Comparison of ENCODE assay signal across 28 mouse cellular contexts in genomic region chr2:71696776-71697175, GRCm38 (mm10). TPM values are rescaled to one million over a fixed set of nuclear protein-coding genes. Genes with fewer than 3 reads are reported as not detected.
DNase-seq lines count a peak whose midpoint lies in the region; ATAC-seq and TF ChIP-seq lines count a peak whose summit lies in the region.
"Had no signal": no experiment of that assay in that cellular context is flagged by ENCODE, and none has a peak within 500 bp of the region (broad histone marks: within the 10 kb centered on the region; RNA-seq: fewer than 3 reads in every experiment).

No protein-coding gene starts in this region.

- peaks cover 13% of the 10 kb centered on the region; the same call in 1 of the 2 replicates for H3K4me1 ChIP-seq in intestine, embryonic 14.5 days (replicated peaks; ENCODE audit: control insufficient read depth, insufficient read depth, low read length)
- 0 out of 2 replicates have a peak, but pooled peaks cover 2% of the 10 kb centered on the region for H3K4me1 ChIP-seq in intestine, postnatal 0 days (replicated peaks; ENCODE audit: control insufficient read depth, insufficient read depth, low read length)
- peaks cover 29 to 43% of the 10 kb centered on the region in 2 experiments for H3K4me1 ChIP-seq in CH12.LX (ENCODE audit: control insufficient read depth in 1 of 2, insufficient read depth in 2 of 2)
- H3K4me1 ChIP-seq in stomach, embryonic 15.5 days = 0 out of 2 replicates have a peak, but pooled peaks cover 6% of the 10 kb centered on the region
- peaks cover 7% of the 10 kb centered on the region for H3K4me1 ChIP-seq in hindbrain, embryonic 10.5 days (replicated peaks)

- no peak for TF ChIP-seq CTCF in intestine, postnatal 0 days (IDR thresholded peaks at IDR 0.05; ENCODE audit: low read depth)
- TF ChIP-seq CTCF in CH12.LX (conservative IDR thresholded peaks at IDR 0.05 in 1 of 2, IDR thresholded peaks at IDR 0.05 in 1 of 2; ENCODE audit: low read depth in 2 of 2, low read length in 2 of 2) = no peak

- DNase-seq in intestine, embryonic 14.5 days (ENCODE audit: low spot score) = no peak
- DNase-seq in 3T3-L1 (ENCODE audit: low read depth, low spot score) = peak; percentile 41
- DNase-seq in CH12.LX (ENCODE audit: extremely low read depth) = peak; percentile 37
- DNase-seq in embryo, embryonic 9.5 days (ENCODE audit: extremely low spot score) = no peak
- DNase-seq in hindbrain, embryonic 10.5 days (ENCODE audit: low spot score) = no peak
- no peak for DNase-seq in ovary, postnatal 36 days (ENCODE audit: low spot score)
- DNase-seq: adrenal gland, adult 8-10 months; adrenal gland, postnatal 25 days; cerebellum, adult 11-12 months; cerebellum, adult 8-10 months; cerebellum, postnatal 10 days; cerebellum, postnatal 36 days; embryo, embryonic 11 days; forebrain, postnatal 0 days; gastrocnemius, adult 2 months; gastrocnemius, postnatal 14 days; heart, adult 18-20 months; heart, postnatal 14 days; heart, postnatal 4 days had no signal

- no peak overlapping the region for H3K9ac ChIP-seq in intestine, embryonic 14.5 days (ENCODE audit: low read length)
- no peak overlapping the region for H3K9ac ChIP-seq in intestine, postnatal 0 days (ENCODE audit: low read depth, low read length)
- H3K9ac ChIP-seq in CH12.LX (ENCODE audit: insufficient read depth, low read depth) = no peak overlapping the region
- no peak overlapping the region for H3K9ac ChIP-seq in stomach, embryonic 15.5 days
- H3K9ac ChIP-seq: forebrain, postnatal 0 days; heart, embryonic 13.5 days; hindbrain, embryonic 12.5 days; hindbrain, embryonic 15.5 days; intestine, embryonic 15.5 days had no signal

- H3K4me2 ChIP-seq in intestine, embryonic 14.5 days (ENCODE audit: low read length) = no peak overlapping the region
- H3K4me2 ChIP-seq in intestine, postnatal 0 days (replicated peaks; ENCODE audit: low read depth) = no peak overlapping the region
- H3K4me2 ChIP-seq in CH12.LX (ENCODE audit: insufficient read depth, low read depth, poor library complexity, severe bottlenecking) = no peak overlapping the region
- no peak overlapping the region for H3K4me2 ChIP-seq in stomach, embryonic 15.5 days
- H3K4me2 ChIP-seq: heart, embryonic 13.5 days; hindbrain, embryonic 12.5 days; hindbrain, embryonic 15.5 days; intestine, embryonic 15.5 days had no signal

- no peak for TF ChIP-seq POLR2A in CH12.LX (IDR thresholded peaks at IDR 0.05; ENCODE audit: low read depth, low read length)

- TF ChIP-seq RAD21 in CH12.LX (IDR thresholded peaks at IDR 0.05; ENCODE audit: low read depth, low read length) = no peak

- no peak; the same call in 1 of the 2 replicates for TF ChIP-seq EP300 in CH12.LX (IDR thresholded peaks at IDR 0.05; ENCODE audit: low read length)

- 0 out of 2 replicates have a peak, but pooled peaks cover 4% of the 10 kb centered on the region for H3K9me3 ChIP-seq in intestine, embryonic 14.5 days (ENCODE audit: control insufficient read depth, low read length)
- H3K9me3 ChIP-seq in intestine, postnatal 0 days (ENCODE audit: control insufficient read depth) = no peaks in the 10 kb centered on the region
- peaks cover 9% of the 10 kb centered on the region for H3K9me3 ChIP-seq in CH12.LX (replicated peaks; ENCODE audit: low read length)
- no peaks in the 10 kb centered on the region for H3K9me3 ChIP-seq in stomach, embryonic 15.5 days
- H3K9me3 ChIP-seq in hindbrain, embryonic 10.5 days = 0 out of 2 replicates have a peak, but pooled peaks cover 6% of the 10 kb centered on the region
- H3K9me3 ChIP-seq: G1E; heart, embryonic 10.5 days; heart, embryonic 13.5 days; hindbrain, embryonic 12.5 days; hindbrain, embryonic 15.5 days; intestine, embryonic 15.5 days had no signal

- in situ Hi-C loops in CH12.LX (cut with MboI; ENCODE audit: low pct_ligation_motif_present, low pct_unique_long_range_greater_than_20kb, low sequenced_read_pairs) = no loop called here

- no peaks in the 10 kb centered on the region for H3K36me3 ChIP-seq in intestine, embryonic 14.5 days (ENCODE audit: control insufficient read depth, insufficient read depth, low read length)
- no peaks in the 10 kb centered on the region for H3K36me3 ChIP-seq in intestine, postnatal 0 days (ENCODE audit: control insufficient read depth, insufficient read depth)
- no peaks in the 10 kb centered on the region for H3K36me3 ChIP-seq in CH12.LX (replicated peaks in 1 of 2; ENCODE audit: control insufficient read depth in 1 of 2, insufficient read depth in 1 of 2, low read length in 1 of 2)
- H3K36me3 ChIP-seq in stomach, embryonic 15.5 days = no peaks in the 10 kb centered on the region
- no peaks in the 10 kb centered on the region for H3K36me3 ChIP-seq in hindbrain, embryonic 10.5 days
- H3K36me3 ChIP-seq: G1E; heart, embryonic 13.5 days; hindbrain, embryonic 12.5 days; hindbrain, embryonic 15.5 days; intestine, embryonic 15.5 days had no signal

- H3K27me3 ChIP-seq in intestine, embryonic 14.5 days (replicated peaks; ENCODE audit: control insufficient read depth, insufficient read depth, low read length) = no peaks in the 10 kb centered on the region
- no peaks in the 10 kb centered on the region for H3K27me3 ChIP-seq in intestine, postnatal 0 days (replicated peaks; ENCODE audit: control insufficient read depth, insufficient read depth, low read length)
- no peaks in the 10 kb centered on the region for H3K27me3 ChIP-seq in CH12.LX (replicated peaks)
- no peaks in the 10 kb centered on the region for H3K27me3 ChIP-seq in stomach, embryonic 15.5 days (replicated peaks)
- H3K27me3 ChIP-seq in hindbrain, embryonic 10.5 days (ENCODE audit: insufficient read depth, poor library complexity, severe bottlenecking) = no peaks in the 10 kb centered on the region
- H3K27me3 ChIP-seq: heart, embryonic 13.5 days; hindbrain, embryonic 12.5 days; hindbrain, embryonic 15.5 days; intestine, embryonic 15.5 days had no signal

- no peaks in the 10 kb centered on the region for H3K79me2 ChIP-seq in CH12.LX (replicated peaks; ENCODE audit: control insufficient read depth, extremely low read depth, insufficient read depth, poor library complexity, severe bottlenecking)

- dilution Hi-C loops in CH12.LX (cut with MboI; ENCODE audit: extremely low pct_ligation_motif_present, extremely low pct_unique_long_range_greater_than_20kb, low sequenced_read_pairs) = no loop called here

- WGBS in intestine, embryonic 14.5 days = 79% methylated on average over 1 of the region's 1 CpGs
- WGBS in intestine, postnatal 0 days = 69% methylated on average over 1 of the region's 1 CpGs
- 69% methylated on average over 1 of the region's 1 CpGs for WGBS in stomach, embryonic 15.5 days
- 97% methylated on average over 1 of the region's 1 CpGs for WGBS in hindbrain, embryonic 10.5 days

- ATAC-seq in intestine, embryonic 14.5 days (replicated peaks; ENCODE audit: low FRiP score, low TSS enrichment, low read depth) = 0 out of 2 replicates have a peak, but pooled peaks have one; percentile 43
- ATAC-seq in intestine, postnatal 0 days = no peak
- peak; percentile 37; the same call in 1 of the 2 replicates for ATAC-seq in stomach, embryonic 15.5 days (ENCODE audit: insufficient read depth, low FRiP score, low read depth)
- ATAC-seq: forebrain, embryonic 14.5 days; forebrain, postnatal 0 days had no signal

- no peak overlapping the region for H3K4me3 ChIP-seq in intestine, embryonic 14.5 days (ENCODE audit: low read depth, low read length)
- no peak overlapping the region for H3K4me3 ChIP-seq in intestine, postnatal 0 days (ENCODE audit: low read depth, low read length)
- no peak overlapping the region for H3K4me3 ChIP-seq in CH12.LX (replicated peaks in 1 of 3; ENCODE audit: low read depth in 2 of 3, low read length in 2 of 3, poor library complexity in 1 of 3)
- H3K4me3 ChIP-seq in stomach, embryonic 15.5 days (replicated peaks) = no peak overlapping the region
- no peak overlapping the region for H3K4me3 ChIP-seq in hindbrain, embryonic 10.5 days
- H3K4me3 ChIP-seq: gastrocnemius, adult 2 months; heart, embryonic 10.5 days; heart, embryonic 13.5 days; hindbrain, embryonic 12.5 days; hindbrain, embryonic 15.5 days; intestine, embryonic 15.5 days had no signal

- H3K27ac ChIP-seq in intestine, embryonic 14.5 days (ENCODE audit: low read depth) = no peak overlapping the region
- no peak overlapping the region for H3K27ac ChIP-seq in intestine, postnatal 0 days (ENCODE audit: low read depth, low read length)
- no peak overlapping the region for H3K27ac ChIP-seq in CH12.LX (ENCODE audit: insufficient read depth, low read depth)
- H3K27ac ChIP-seq in stomach, embryonic 15.5 days = no peak overlapping the region
- H3K27ac ChIP-seq in hindbrain, embryonic 10.5 days = no peak overlapping the region
- H3K27ac ChIP-seq: gastrocnemius, adult 2 months; heart, embryonic 10.5 days; heart, embryonic 13.5 days; hindbrain, embryonic 12.5 days; hindbrain, embryonic 15.5 days; intestine, embryonic 15.5 days had no signal

TF ChIP-seq in CH12.LX, 34 proteins besides CTCF, POLR2A, EP300 and RAD21:
- peak; percentile 35 for TF ChIP-seq JUN (IDR thresholded peaks at IDR 0.05; ENCODE audit: insufficient read depth, low read depth, low read length)
- TF ChIP-seq JUND (conservative IDR thresholded peaks at IDR 0.05; ENCODE audit: low read depth, low read length) = 0 out of 2 replicates have a peak, but pooled peaks have one; percentile 26
- TF ChIP-seq IRF4 (IDR thresholded peaks at IDR 0.05; ENCODE audit: low read depth, low read length) = peak; percentile 61; the same call in 1 of the 2 replicates
- TF ChIP-seq NELFE (IDR thresholded peaks at IDR 0.05; ENCODE audit: low read depth, low read length) = no peak
- no peak for TF ChIP-seq HCFC1 (IDR thresholded peaks at IDR 0.05; ENCODE audit: low read depth, low read length)
- no peak for TF ChIP-seq ELF1 (IDR thresholded peaks at IDR 0.05; ENCODE audit: low read depth, low read length)
- TF ChIP-seq PAX5 (IDR thresholded peaks at IDR 0.05; ENCODE audit: low read length) = no peak

RNA-seq across cellular contexts. Expression of gene Itga6, which starts 48.6 kb away (rescaled TPM):
- polyA plus RNA-seq in intestine, embryonic 14.5 days (2014; fragmentation: Nextera tagmentation; extraction: Ambion mirVana) = 56.2 and 62.1 TPM in 2 replicates
- polyA plus RNA-seq in intestine, postnatal 0 days (2015; fragmentation: Nextera tagmentation; extraction: Ambion mirVana) = 32.1 and 36.9 TPM in 2 replicates
- total RNA-seq in CH12.LX (2012; rRNA removed) (3.9 and 6.1 TPM in 2 replicates), CH12.LX (2014; rRNA removed) (10.9 and 11.5 TPM in 2 replicates)
- 11.2 and 13.9 TPM in 2 replicates for polyA plus RNA-seq in CH12.LX (2012; ENCODE audit: insufficient read length, low read depth)
- 61.8 and 74.1 TPM in 2 replicates for polyA plus RNA-seq in stomach, embryonic 15.5 days (2015; fragmentation: Nextera tagmentation; extraction: Ambion mirVana)
- polyA plus RNA-seq in hindbrain, embryonic 10.5 days (2016; fragmentation: Nextera tagmentation; extraction: Ambion mirVana) = 19.5 and 28.0 TPM in 2 replicates

Comparison
In these comparisons a context has a peak if more than half of its experiments do, and no peak if none do; other contexts are left out.
1. DNase-seq: peak in 3T3-L1 (single experiment) and CH12.LX (single experiment); none in intestine, embryonic 14.5 days (single experiment), embryo, embryonic 9.5 days (single experiment), hindbrain, embryonic 10.5 days (single experiment) and ovary, postnatal 36 days (single experiment).